Mouse (Mus musculus): ENCODE measurements at regions not wholly inside any gene's neighbourhood (a gene's known extent, or its start where the extent isn't known, plus 50 kb on each side); places are given as distances from the start of the nearest gene placed in this dataset.
A peak's percentile ranks its signal among the peaks of the same experiment; 100 is the strongest.

- no peak for TF ChIP-seq CTCF (IDR thresholded peaks at IDR 0.05; ENCODE audit: low read depth)
- TF ChIP-seq EP300 (optimal IDR thresholded peaks at IDR 0.05) = no peak
- Histone ChIP-seq H3K27me3 (ENCODE audit: control insufficient read depth, insufficient read depth, low read length) (no peaks in the 10 kb centered on the region), H3K27ac (replicated peaks) (no peak overlapping the region), H3K9me3 (ENCODE audit: control insufficient read depth, low read length) (peaks cover 3% of the 10 kb centered on the region; the same call in 1 of the 2 replicates), H3K9ac (ENCODE audit: low read length) (no peak overlapping the region), H3K36me3 (ENCODE audit: control insufficient read depth, insufficient read depth, low read length) (no peaks in the 10 kb centered on the region), H3K4me2 (replicated peaks; ENCODE audit: low read depth) (no peak overlapping the region), H3K4me1 (replicated peaks; ENCODE audit: control insufficient read depth, insufficient read depth) (no peaks in the 10 kb centered on the region), H3K4me3 (ENCODE audit: low read depth, low read length) (no peak overlapping the region)
- no peak for DNase-seq (ENCODE audit: low spot score)
- ATAC-seq (ENCODE audit: low FRiP score, low TSS enrichment) = no peak
- 83% methylated on average over 2 of the region's 2 CpGs for WGBS
These were observed 145.5 kb upstream of the Thumpd2 start for GRCm38 (mm10) chr17:81210389-81210788.

DNA sequence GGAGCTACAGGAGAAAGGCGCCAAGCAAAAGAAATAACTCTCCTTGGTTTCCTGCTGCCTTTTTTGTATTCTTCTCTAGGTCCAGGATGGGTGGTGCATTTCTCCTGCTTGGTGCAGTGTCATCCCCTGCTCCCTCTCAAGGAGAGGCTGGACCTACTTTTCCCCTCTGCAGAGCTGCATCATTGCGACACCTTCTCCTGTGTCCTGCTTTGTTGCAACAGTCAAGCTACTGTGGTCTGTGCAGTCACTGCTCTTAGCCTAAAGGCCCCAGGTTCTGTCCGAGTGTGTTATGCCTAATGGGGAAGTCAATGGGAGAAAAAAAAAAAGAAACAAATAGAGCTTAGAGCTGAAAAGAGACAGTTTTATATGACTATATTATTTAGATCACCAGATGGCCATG, 144.4 kb upstream of the Thumpd2 start:
- no peak for ATAC-seq (ENCODE audit: low FRiP score, low TSS enrichment)
- Histone ChIP-seq H3K4me1 (replicated peaks; ENCODE audit: control insufficient read depth, insufficient read depth) (no peaks in the 10 kb centered on the region), H3K9me3 (ENCODE audit: control insufficient read depth, low read length) (peaks cover 3% of the 10 kb centered on the region; the same call in 1 of the 2 replicates), H3K4me3 (ENCODE audit: low read depth, low read length) (no peak overlapping the region), H3K4me2 (replicated peaks; ENCODE audit: low read depth) (no peak overlapping the region), H3K9ac (ENCODE audit: low read length) (no peak overlapping the region), H3K27ac (replicated peaks) (no peak overlapping the region), H3K36me3 (ENCODE audit: control insufficient read depth, insufficient read depth, low read length) (no peaks in the 10 kb centered on the region), H3K27me3 (ENCODE audit: control insufficient read depth, insufficient read depth, low read length) (no peaks in the 10 kb centered on the region)
- WGBS = 82% methylated on average over 3 of the region's 3 CpGs
- TF ChIP-seq CTCF (IDR thresholded peaks at IDR 0.05; ENCODE audit: low read depth) (no peak), EP300 (optimal IDR thresholded peaks at IDR 0.05) (no peak)
- DNase-seq (ENCODE audit: low spot score) = no peak

GRCm38 (mm10) chr17:81201052-81201451, 136.2 kb upstream of the Thumpd2 start:
- Histone ChIP-seq H3K4me1 (replicated peaks; ENCODE audit: control insufficient read depth, insufficient read depth) (no peaks in the 10 kb centered on the region), H3K4me2 (replicated peaks; ENCODE audit: low read depth) (no peak overlapping the region), H3K27me3 (ENCODE audit: control insufficient read depth, insufficient read depth, low read length) (no peaks in the 10 kb centered on the region), H3K9me3 (ENCODE audit: control insufficient read depth, low read length) (peaks cover 3% of the 10 kb centered on the region; the same call in 1 of the 2 replicates), H3K27ac (replicated peaks) (no peak overlapping the region), H3K36me3 (ENCODE audit: control insufficient read depth, insufficient read depth, low read length) (no peaks in the 10 kb centered on the region), H3K4me3 (ENCODE audit: low read depth, low read length) (no peak overlapping the region), H3K9ac (ENCODE audit: low read length) (no peak overlapping the region)
- ATAC-seq (ENCODE audit: low FRiP score, low TSS enrichment) (no peak), DNase-seq (ENCODE audit: low spot score) (no peak)
- TF ChIP-seq CTCF (IDR thresholded peaks at IDR 0.05; ENCODE audit: low read depth) (no peak), EP300 (optimal IDR thresholded peaks at IDR 0.05) (no peak)
- 52% methylated on average over 8 of the region's 8 CpGs for WGBS

GRCm38 (mm10) chr17:81194006-81194405, 129.1 kb upstream of the Thumpd2 start:
- Histone ChIP-seq H3K4me3 (ENCODE audit: low read depth, low read length) (no peak overlapping the region), H3K27ac (replicated peaks) (no peak overlapping the region), H3K4me1 (replicated peaks; ENCODE audit: control insufficient read depth, insufficient read depth) (no peaks in the 10 kb centered on the region), H3K36me3 (ENCODE audit: control insufficient read depth, insufficient read depth, low read length) (no peaks in the 10 kb centered on the region), H3K4me2 (replicated peaks; ENCODE audit: low read depth) (no peak overlapping the region), H3K9me3 (ENCODE audit: control insufficient read depth, low read length) (no peaks in the 10 kb centered on the region), H3K9ac (ENCODE audit: low read length) (no peak overlapping the region), H3K27me3 (ENCODE audit: control insufficient read depth, insufficient read depth, low read length) (no peaks in the 10 kb centered on the region)
- DNase-seq (ENCODE audit: low spot score) (no peak), ATAC-seq (ENCODE audit: low FRiP score, low TSS enrichment) (no peak)
- WGBS = 74% methylated on average over 10 of the region's 10 CpGs
- no peak for TF ChIP-seq EP300 (optimal IDR thresholded peaks at IDR 0.05)
- no peak for TF ChIP-seq CTCF (IDR thresholded peaks at IDR 0.05; ENCODE audit: low read depth)

- no peak for ATAC-seq (ENCODE audit: low FRiP score, low TSS enrichment)
- H3K4me1 ChIP-seq (replicated peaks; ENCODE audit: control insufficient read depth, insufficient read depth) = no peaks in the 10 kb centered on the region
- peak; percentile 80 for TF ChIP-seq CTCF (IDR thresholded peaks at IDR 0.05; ENCODE audit: low read depth)
- TF ChIP-seq EP300 (optimal IDR thresholded peaks at IDR 0.05) = no peak
- H3K9ac ChIP-seq (ENCODE audit: low read length) = no peak overlapping the region
- no peak overlapping the region for H3K4me3 ChIP-seq (ENCODE audit: low read depth, low read length)
- H3K27ac ChIP-seq (replicated peaks) = no peak overlapping the region
- 32% methylated on average over 8 of the region's 8 CpGs for WGBS
- DNase-seq (ENCODE audit: low spot score) = peak; percentile 68
- no peaks in the 10 kb centered on the region for H3K27me3 ChIP-seq (ENCODE audit: control insufficient read depth, insufficient read depth, low read length)
- no peak overlapping the region for H3K4me2 ChIP-seq (replicated peaks; ENCODE audit: low read depth)
- no peaks in the 10 kb centered on the region for H3K9me3 ChIP-seq (ENCODE audit: control insufficient read depth, low read length)
- no peaks in the 10 kb centered on the region for H3K36me3 ChIP-seq (ENCODE audit: control insufficient read depth, insufficient read depth, low read length)
These were observed 128.5 kb upstream of the Thumpd2 start for GRCm38 (mm10) chr17:81193230-81193871.

- peak; percentile 32 for DNase-seq (ENCODE audit: low spot score)
- Histone ChIP-seq H3K9ac (ENCODE audit: low read length) (no peak overlapping the region), H3K4me2 (replicated peaks; ENCODE audit: low read depth) (no peak overlapping the region), H3K4me1 (replicated peaks; ENCODE audit: control insufficient read depth, insufficient read depth) (no peaks in the 10 kb centered on the region), H3K36me3 (ENCODE audit: control insufficient read depth, insufficient read depth, low read length) (no peaks in the 10 kb centered on the region), H3K27me3 (ENCODE audit: control insufficient read depth, insufficient read depth, low read length) (no peaks in the 10 kb centered on the region), H3K9me3 (ENCODE audit: control insufficient read depth, low read length) (0 out of 2 replicates have a peak, but pooled peaks cover 2% of the 10 kb centered on the region), H3K4me3 (ENCODE audit: low read depth, low read length) (no peak overlapping the region), H3K27ac (replicated peaks) (no peak overlapping the region)
- TF ChIP-seq EP300 (optimal IDR thresholded peaks at IDR 0.05) (no peak), CTCF (IDR thresholded peaks at IDR 0.05; ENCODE audit: low read depth) (peak; percentile 80)
- 48% methylated on average over 4 of the region's 4 CpGs for WGBS
- ATAC-seq (ENCODE audit: low FRiP score, low TSS enrichment) = no peak
These were observed 125.1 kb upstream of the Thumpd2 start for GRCm38 (mm10) chr17:81189996-81190395.
